Mouse (Mus musculus) MEL (cell line): ENCODE measurements around the gene Serpinb13. TPM values are rescaled to one million over a fixed set of nuclear protein-coding genes. Genes with fewer than 3 reads are reported as not detected.

ENCODE experiments used
- DNase-seq: peaks from one replicate; pipeline ENCODE4 v3.0.0; 2011; ENCODE audit warnings: low read depth, low spot score
- H3K27ac ChIP-seq: 2 replicates; pipeline ENCODE4 v1.5.1; 2012; ENCODE audit warnings: low read depth, mild to moderate bottlenecking, control low read depth, low read length, moderate library complexity; ENCODE audit not compliant: control insufficient read depth
- H3K27me3 ChIP-seq, 2 experiments: fragments of 150-350 bp in 1 of 2; sonication (generic) in 1 of 2; 2 replicates each; pipeline ENCODE4 v1.6.1; 2012; ENCODE audit warnings: low read length in 2 of 2, mild to moderate bottlenecking in 2 of 2, improper control_type of control experiment in 1 of 2, moderate library complexity in 1 of 2; ENCODE audit not compliant: insufficient read depth in 2 of 2, control insufficient read depth in 1 of 2
- H3K36me3 ChIP-seq, 2 experiments: 2 replicates each; pipeline ENCODE4 v1.6.1; 2012 to 2014; ENCODE audit warnings: low read length in 2 of 2, improper control_type of control experiment in 1 of 2, inconsistent platforms in 1 of 2, mild to moderate bottlenecking in 1 of 2; ENCODE audit not compliant: insufficient read depth in 2 of 2, control insufficient read depth in 1 of 2
- H3K4me1 ChIP-seq, 2 experiments: fragments of 150-350 bp in 1 of 2; sonication (generic) in 1 of 2; 2 replicates each; pipeline ENCODE4 v1.6.1; 2012; ENCODE audit warnings: low read length in 2 of 2, improper control_type of control experiment in 1 of 2, mild to moderate bottlenecking in 1 of 2; ENCODE audit not compliant: insufficient read depth in 2 of 2, control insufficient read depth in 1 of 2
- H3K4me3 ChIP-seq, 2 experiments: fragments of 150-350 bp in 1 of 2; sonication (generic) in 1 of 2; 2 replicates each; pipeline ENCODE4 v1.5.1; 2012; ENCODE audit warnings: low read depth in 2 of 2, low read length in 2 of 2, mild to moderate bottlenecking in 2 of 2, moderate library complexity in 2 of 2, control low read depth in 1 of 2, improper control_type of control experiment in 1 of 2; ENCODE audit not compliant: control insufficient read depth in 1 of 2, insufficient read depth in 1 of 2
- H3K79me2 ChIP-seq: 2 replicates; pipeline ENCODE4 v1.6.1; 2012; ENCODE audit warnings: mild to moderate bottlenecking, low read length, moderate library complexity; ENCODE audit not compliant: control insufficient read depth, poor library complexity, insufficient read depth
- H3K9ac ChIP-seq: 2 replicates; pipeline ENCODE4 v1.6.1; 2012; ENCODE audit warnings: low read depth, mild to moderate bottlenecking, control low read depth, low read length, moderate library complexity; ENCODE audit not compliant: control insufficient read depth, poor library complexity, severe bottlenecking
- H3K9me3 ChIP-seq: fragments of 150-350 bp; sonication (generic); replicated peaks from 2 replicates; pipeline ENCODE4 v1.6.1; 2012; ENCODE audit warnings: mild to moderate bottlenecking, low read length, improper control_type of control experiment, moderate library complexity; ENCODE audit not compliant: insufficient read depth
- BHLHE40 ChIP-seq: IDR thresholded peaks from 2 replicates; pipeline ENCODE4 v1.6.1; 2012; ENCODE audit warnings: low read depth, mild to moderate bottlenecking, inconsistent platforms, low read length, improper control_type of control experiment, borderline replicate concordance
- CHD1 ChIP-seq: IDR thresholded peaks from 2 replicates; pipeline ENCODE4 v1.6.1; 2012; ENCODE audit warnings: low read depth, mild to moderate bottlenecking, inconsistent platforms, low read length, improper control_type of control experiment
- CHD2 ChIP-seq: IDR thresholded peaks from 2 replicates; pipeline ENCODE4 v1.6.1; 2011; ENCODE audit warnings: low read length, improper control_type of control experiment
- E2F4 ChIP-seq: IDR thresholded peaks from 2 replicates; pipeline ENCODE4 v1.6.1; 2011; ENCODE audit warnings: low read depth, low read length, improper control_type of control experiment, borderline replicate concordance
- EP300 ChIP-seq, 2 experiments: IDR thresholded peaks; 2 replicates each; pipeline ENCODE4 v1.6.1; 2011; ENCODE audit warnings: improper control_type of control experiment in 2 of 2, low read length in 2 of 2, low read depth in 1 of 2, mild to moderate bottlenecking in 1 of 2
- ETS1 ChIP-seq: IDR thresholded peaks from 2 replicates; pipeline ENCODE4 v1.6.1; 2012; ENCODE audit warnings: low read depth, mild to moderate bottlenecking, inconsistent platforms, low read length, improper control_type of control experiment, moderate library complexity
- GATA1 ChIP-seq: IDR thresholded peaks from 2 replicates; pipeline ENCODE4 v1.6.1; 2011; ENCODE audit warnings: low read depth, low read length, improper control_type of control experiment
- HCFC1 ChIP-seq: IDR thresholded peaks from 2 replicates; pipeline ENCODE4 v1.6.1; 2012; ENCODE audit warnings: low read depth, mild to moderate bottlenecking, inconsistent platforms, low read length, improper control_type of control experiment, moderate library complexity
- JUND ChIP-seq: IDR thresholded peaks from 2 replicates; pipeline ENCODE4 v1.6.1; 2011; ENCODE audit warnings: low read depth, mild to moderate bottlenecking, improper control_type of control experiment, low read length
- KAT2A ChIP-seq: conservative IDR thresholded peaks from 2 replicates; pipeline ENCODE4 v1.6.1; 2012; ENCODE audit warnings: low read depth, low read length, improper control_type of control experiment, inconsistent platforms
- MAFK ChIP-seq: IDR thresholded peaks from 2 replicates; pipeline ENCODE4 v1.6.1; 2011; ENCODE audit warnings: low read depth, mild to moderate bottlenecking, low read length, improper control_type of control experiment, borderline replicate concordance
- MAX ChIP-seq: IDR thresholded peaks from 2 replicates; pipeline ENCODE4 v1.6.1; 2011; ENCODE audit warnings: low read length, improper control_type of control experiment
- MAZ ChIP-seq: IDR thresholded peaks from 2 replicates; pipeline ENCODE4 v1.6.1; 2012; ENCODE audit warnings: low read depth, mild to moderate bottlenecking, inconsistent platforms, low read length, improper control_type of control experiment
- MEF2A ChIP-seq: IDR thresholded peaks from 2 replicates; pipeline ENCODE4 v1.6.1; 2014; ENCODE audit warnings: low read depth, mild to moderate bottlenecking, inconsistent platforms, low read length, improper control_type of control experiment; ENCODE audit not compliant: poor library complexity, insufficient replicate concordance, severe bottlenecking; ENCODE audit errors: extremely low read depth
- MYC ChIP-seq: IDR thresholded peaks from 2 replicates; pipeline ENCODE4 v1.6.1; 2011; ENCODE audit warnings: low read depth, mild to moderate bottlenecking, low read length, improper control_type of control experiment, moderate library complexity
- NELFE ChIP-seq: IDR thresholded peaks from 2 replicates; pipeline ENCODE4 v1.6.1; 2011; ENCODE audit warnings: low read depth, low read length, improper control_type of control experiment
- NRF1 ChIP-seq: IDR thresholded peaks from 2 replicates; pipeline ENCODE4 v1.6.1; 2014; ENCODE audit warnings: low read depth, mild to moderate bottlenecking, inconsistent platforms, low read length, improper control_type of control experiment, moderate library complexity; ENCODE audit not compliant: poor library complexity, insufficient read depth, severe bottlenecking
- POLR2AphosphoS5 ChIP-seq: IDR thresholded peaks from 2 replicates; pipeline ENCODE4 v1.6.1; 2012; ENCODE audit warnings: low read depth, borderline replicate concordance, mild to moderate bottlenecking, inconsistent platforms, low read length, moderate library complexity, mixed read lengths
- SMC3 ChIP-seq: IDR thresholded peaks from 2 replicates; pipeline ENCODE4 v1.6.1; 2011; ENCODE audit warnings: low read depth, low read length, improper control_type of control experiment
- USF1 ChIP-seq: IDR thresholded peaks from 2 replicates; pipeline ENCODE4 v1.6.1; 2014; ENCODE audit warnings: low read depth, mild to moderate bottlenecking, inconsistent platforms, low read length, improper control_type of control experiment, moderate library complexity
- USF2 ChIP-seq, 2 experiments: IDR thresholded peaks; 2 replicates each; pipeline ENCODE4 v1.6.1; 2011 to 2012; ENCODE audit warnings: improper control_type of control experiment in 2 of 2, low read length in 2 of 2, borderline replicate concordance in 1 of 2, inconsistent platforms in 1 of 2, low read depth in 1 of 2, mild to moderate bottlenecking in 1 of 2; ENCODE audit not compliant: insufficient read depth in 1 of 2
- ZC3H11A ChIP-seq: IDR thresholded peaks from 2 replicates; pipeline ENCODE4 v1.6.1; 2012; ENCODE audit warnings: low read depth, mild to moderate bottlenecking, inconsistent platforms, low read length, improper control_type of control experiment
- ZKSCAN1 ChIP-seq: IDR thresholded peaks from 2 replicates; pipeline ENCODE4 v1.6.1; 2012; ENCODE audit warnings: low read depth, mild to moderate bottlenecking, inconsistent platforms, low read length, improper control_type of control experiment, moderate library complexity
- ZMIZ1 ChIP-seq: IDR thresholded peaks from 2 replicates; pipeline ENCODE4 v1.6.1; 2012; ENCODE audit warnings: low read depth, mild to moderate bottlenecking, inconsistent platforms, low read length, improper control_type of control experiment, moderate library complexity
- ZNF384 ChIP-seq: IDR thresholded peaks from 2 replicates; pipeline ENCODE4 v1.6.1; 2012; ENCODE audit warnings: low read depth, mild to moderate bottlenecking, inconsistent platforms, low read length, improper control_type of control experiment
- polyA plus RNA-seq, 2 experiments: library from polyadenylated mRNA; stranded (reverse) in 1 of 2; unstranded in 1 of 2; fragments of >175 nt in 1 of 2; fragments of >200 nt in 1 of 2; gene quantifications; 2 replicates each; pipeline versions ENCODE4 v1.2.1 to v1.2.4; 2012; ENCODE audit warnings: low replicate concordance in 2 of 2, low read depth in 1 of 2; ENCODE audit not compliant: insufficient read length in 2 of 2, insufficient read depth in 1 of 2, missing spikeins in 1 of 2
- total RNA-seq: library from RNA; depleted of rRNA; stranded (reverse); fragments of 300-350 nt; gene quantifications from 2 replicates; pipeline ENCODE4 v1.2.3, GENCODE M21; 2012

Gene Serpinb13
- total and polyA plus RNA-seq, 3 experiments, result not detected

DNA sequence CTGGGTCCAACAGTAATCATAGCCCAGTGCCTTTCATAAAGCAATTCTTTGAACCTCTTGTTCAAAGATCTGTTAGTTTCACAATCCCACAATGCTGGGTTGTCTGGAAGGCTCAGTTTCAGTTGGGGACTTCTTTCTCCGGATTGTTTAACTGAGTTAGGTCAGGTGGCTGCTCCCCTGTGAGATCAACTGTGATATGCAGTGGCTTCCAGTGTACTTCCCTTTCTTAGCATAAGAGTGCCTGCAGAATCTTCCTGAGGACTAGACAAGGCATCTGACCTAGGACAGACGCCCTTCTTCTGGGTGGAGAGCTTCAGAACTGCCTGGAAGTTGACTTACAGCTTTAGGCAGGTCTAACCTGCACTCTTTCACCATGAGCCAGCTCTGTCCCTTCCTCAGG is 3.1 kb downstream of the Serpinb13 start:
- H3K4me3 ChIP-seq, result no peak overlapping the region
- no peak overlapping the region for H3K9ac ChIP-seq
- no peaks in the 10 kb centered on the region for H3K9me3 ChIP-seq
- H3K27me3 ChIP-seq, result peaks cover 0 to 1% of the 10 kb centered on the region in 2 experiments; a peak in 1 of 4 replicates
- no peak overlapping the region for H3K27ac ChIP-seq
- H3K4me1 ChIP-seq, result peaks cover 0 to 3% of the 10 kb centered on the region in 2 experiments; a peak in 1 of 4 replicates
- no peaks in the 10 kb centered on the region for H3K79me2 ChIP-seq
- no peaks in the 10 kb centered on the region for H3K36me3 ChIP-seq
- peak; percentile 38 for DNase-seq
- no peak for TF ChIP-seq ETS1
- TF ChIP-seq NELFE, result no peak
- no peak for TF ChIP-seq MAX
- TF ChIP-seq HCFC1, result no peak
- TF ChIP-seq USF2 (IDR thresholded peaks at IDR 0.05; ENCODE audit: borderline replicate concordance in 1 of 2, insufficient read depth in 1 of 2, low read depth in 1 of 2, low read length in 2 of 2), result no peak
- no peak for TF ChIP-seq BHLHE40
- no peak for TF ChIP-seq POLR2AphosphoS5
- TF ChIP-seq MAZ, result no peak
- no peak for TF ChIP-seq CHD1
- no peak for TF ChIP-seq MEF2A
- no peak for TF ChIP-seq SMC3
- TF ChIP-seq JUND, result no peak
- no peak for TF ChIP-seq ZMIZ1
- TF ChIP-seq ZC3H11A, result no peak
- TF ChIP-seq CHD2, result no peak
- TF ChIP-seq ZKSCAN1, result no peak
- no peak for TF ChIP-seq NRF1
- TF ChIP-seq GATA1, result no peak
- no peak for TF ChIP-seq MYC
- TF ChIP-seq, all 39 proteins: peak for 0

- no peak overlapping the region for H3K27ac ChIP-seq
- no peak for DNase-seq
- no peaks in the 10 kb centered on the region for H3K4me1 ChIP-seq
- H3K4me3 ChIP-seq, result no peak overlapping the region
- H3K9ac ChIP-seq, result no peak overlapping the region
- H3K36me3 ChIP-seq, result no peaks in the 10 kb centered on the region
- no peaks in the 10 kb centered on the region for H3K9me3 ChIP-seq
- peaks cover 0 to 5% of the 10 kb centered on the region in 2 experiments for H3K27me3 ChIP-seq
- H3K79me2 ChIP-seq, result no peaks in the 10 kb centered on the region
- TF ChIP-seq EP300 (IDR thresholded peaks at IDR 0.05; ENCODE audit: low read depth in 1 of 2, low read length in 2 of 2), result no peak
- no peak for TF ChIP-seq USF1
- no peak for TF ChIP-seq MAFK
- TF ChIP-seq KAT2A, result no peak
- no peak for TF ChIP-seq E2F4
- TF ChIP-seq ZNF384, result no peak
- TF ChIP-seq ZMIZ1, result no peak
- TF ChIP-seq POLR2AphosphoS5, result no peak
- no peak for TF ChIP-seq MAX
Measured at GRCm38 (mm10) chr1:107000424-107000823, 19.6 kb downstream of the Serpinb13 start.
